Mouse (Mus musculus) bone marrow macrophage, adult 2 months (primary cell): ENCODE data around the gene Ext2.

Source experiments
- CTCF ChIP-seq: IDR thresholded peaks from 2 replicates; pipeline ENCODE4 v1.5.1; 2012; ENCODE audit warnings: low read depth, mild to moderate bottlenecking, low read length, moderate library complexity
- POLR2A ChIP-seq: IDR thresholded peaks from 2 replicates; pipeline ENCODE4 v1.6.1; 2012; ENCODE audit warnings: mild to moderate bottlenecking, low read depth, low read length, borderline replicate concordance

GRCm38 (mm10) chr2:93775431-93775830 lies 46.9 kb downstream of the Ext2 start:
- TF ChIP-seq CTCF (no peak), POLR2A (no peak)
